Mouse (Mus musculus) MEL (cell line): ENCODE data around the gene Gm49387. TPM values are rescaled to one million over a fixed set of nuclear protein-coding genes. Genes with fewer than 3 reads are reported as not detected.

Source experiments
- DNase-seq: peaks from one replicate; pipeline ENCODE4 v3.0.0; 2011; ENCODE audit warnings: low read depth, low spot score
- H3K27ac ChIP-seq: 2 replicates; pipeline ENCODE4 v1.5.1; 2012; ENCODE audit warnings: low read depth, mild to moderate bottlenecking, control low read depth, low read length, moderate library complexity; ENCODE audit not compliant: control insufficient read depth
- H3K27me3 ChIP-seq, 2 experiments: fragments of 150-350 bp in 1 of 2; sonication (generic) in 1 of 2; 2 replicates each; pipeline ENCODE4 v1.6.1; 2012; ENCODE audit warnings: low read length in 2 of 2, mild to moderate bottlenecking in 2 of 2, improper control_type of control experiment in 1 of 2, moderate library complexity in 1 of 2; ENCODE audit not compliant: insufficient read depth in 2 of 2, control insufficient read depth in 1 of 2
- H3K36me3 ChIP-seq, 2 experiments: 2 replicates each; pipeline ENCODE4 v1.6.1; 2012 to 2014; ENCODE audit warnings: low read length in 2 of 2, improper control_type of control experiment in 1 of 2, inconsistent platforms in 1 of 2, mild to moderate bottlenecking in 1 of 2; ENCODE audit not compliant: insufficient read depth in 2 of 2, control insufficient read depth in 1 of 2
- H3K4me1 ChIP-seq, 2 experiments: fragments of 150-350 bp in 1 of 2; sonication (generic) in 1 of 2; 2 replicates each; pipeline ENCODE4 v1.6.1; 2012; ENCODE audit warnings: low read length in 2 of 2, improper control_type of control experiment in 1 of 2, mild to moderate bottlenecking in 1 of 2; ENCODE audit not compliant: insufficient read depth in 2 of 2, control insufficient read depth in 1 of 2
- H3K4me3 ChIP-seq, 2 experiments: fragments of 150-350 bp in 1 of 2; sonication (generic) in 1 of 2; 2 replicates each; pipeline ENCODE4 v1.5.1; 2012; ENCODE audit warnings: low read depth in 2 of 2, low read length in 2 of 2, mild to moderate bottlenecking in 2 of 2, moderate library complexity in 2 of 2, control low read depth in 1 of 2, improper control_type of control experiment in 1 of 2; ENCODE audit not compliant: control insufficient read depth in 1 of 2, insufficient read depth in 1 of 2
- H3K79me2 ChIP-seq: 2 replicates; pipeline ENCODE4 v1.6.1; 2012; ENCODE audit warnings: mild to moderate bottlenecking, low read length, moderate library complexity; ENCODE audit not compliant: control insufficient read depth, poor library complexity, insufficient read depth
- H3K9ac ChIP-seq: 2 replicates; pipeline ENCODE4 v1.6.1; 2012; ENCODE audit warnings: low read depth, mild to moderate bottlenecking, control low read depth, low read length, moderate library complexity; ENCODE audit not compliant: control insufficient read depth, poor library complexity, severe bottlenecking
- H3K9me3 ChIP-seq: fragments of 150-350 bp; sonication (generic); replicated peaks from 2 replicates; pipeline ENCODE4 v1.6.1; 2012; ENCODE audit warnings: mild to moderate bottlenecking, low read length, improper control_type of control experiment, moderate library complexity; ENCODE audit not compliant: insufficient read depth
- BHLHE40 ChIP-seq: IDR thresholded peaks from 2 replicates; pipeline ENCODE4 v1.6.1; 2012; ENCODE audit warnings: low read depth, mild to moderate bottlenecking, inconsistent platforms, low read length, improper control_type of control experiment, borderline replicate concordance
- EP300 ChIP-seq, 2 experiments: IDR thresholded peaks; 2 replicates each; pipeline ENCODE4 v1.6.1; 2011; ENCODE audit warnings: improper control_type of control experiment in 2 of 2, low read length in 2 of 2, low read depth in 1 of 2, mild to moderate bottlenecking in 1 of 2
- ETS1 ChIP-seq: IDR thresholded peaks from 2 replicates; pipeline ENCODE4 v1.6.1; 2012; ENCODE audit warnings: low read depth, mild to moderate bottlenecking, inconsistent platforms, low read length, improper control_type of control experiment, moderate library complexity
- GATA1 ChIP-seq: IDR thresholded peaks from 2 replicates; pipeline ENCODE4 v1.6.1; 2011; ENCODE audit warnings: low read depth, low read length, improper control_type of control experiment
- HCFC1 ChIP-seq: IDR thresholded peaks from 2 replicates; pipeline ENCODE4 v1.6.1; 2012; ENCODE audit warnings: low read depth, mild to moderate bottlenecking, inconsistent platforms, low read length, improper control_type of control experiment, moderate library complexity
- KAT2A ChIP-seq: conservative IDR thresholded peaks from 2 replicates; pipeline ENCODE4 v1.6.1; 2012; ENCODE audit warnings: low read depth, low read length, improper control_type of control experiment, inconsistent platforms
- MAFK ChIP-seq: IDR thresholded peaks from 2 replicates; pipeline ENCODE4 v1.6.1; 2011; ENCODE audit warnings: low read depth, mild to moderate bottlenecking, low read length, improper control_type of control experiment, borderline replicate concordance
- MAX ChIP-seq: IDR thresholded peaks from 2 replicates; pipeline ENCODE4 v1.6.1; 2011; ENCODE audit warnings: low read length, improper control_type of control experiment
- MAZ ChIP-seq: IDR thresholded peaks from 2 replicates; pipeline ENCODE4 v1.6.1; 2012; ENCODE audit warnings: low read depth, mild to moderate bottlenecking, inconsistent platforms, low read length, improper control_type of control experiment
- MEF2A ChIP-seq: IDR thresholded peaks from 2 replicates; pipeline ENCODE4 v1.6.1; 2014; ENCODE audit warnings: low read depth, mild to moderate bottlenecking, inconsistent platforms, low read length, improper control_type of control experiment; ENCODE audit not compliant: poor library complexity, insufficient replicate concordance, severe bottlenecking; ENCODE audit errors: extremely low read depth
- MXI1 ChIP-seq: IDR thresholded peaks from 2 replicates; pipeline ENCODE4 v1.6.1; 2011; ENCODE audit warnings: mild to moderate bottlenecking, low read depth, low read length, improper control_type of control experiment
- MYB ChIP-seq: IDR thresholded peaks from 2 replicates; pipeline ENCODE4 v1.6.1; 2011; ENCODE audit warnings: mild to moderate bottlenecking, low read depth, low read length, improper control_type of control experiment
- NELFE ChIP-seq: IDR thresholded peaks from 2 replicates; pipeline ENCODE4 v1.6.1; 2011; ENCODE audit warnings: low read depth, low read length, improper control_type of control experiment
- NRF1 ChIP-seq: IDR thresholded peaks from 2 replicates; pipeline ENCODE4 v1.6.1; 2014; ENCODE audit warnings: low read depth, mild to moderate bottlenecking, inconsistent platforms, low read length, improper control_type of control experiment, moderate library complexity; ENCODE audit not compliant: poor library complexity, insufficient read depth, severe bottlenecking
- POLR2AphosphoS5 ChIP-seq: IDR thresholded peaks from 2 replicates; pipeline ENCODE4 v1.6.1; 2012; ENCODE audit warnings: low read depth, borderline replicate concordance, mild to moderate bottlenecking, inconsistent platforms, low read length, moderate library complexity, mixed read lengths
- RCOR1 ChIP-seq: IDR thresholded peaks from 2 replicates; pipeline ENCODE4 v1.6.1; 2012; ENCODE audit warnings: low read depth, mild to moderate bottlenecking, inconsistent platforms, low read length, improper control_type of control experiment
- SIN3A ChIP-seq: IDR thresholded peaks from 2 replicates; pipeline ENCODE4 v1.6.1; 2012; ENCODE audit warnings: low read length, improper control_type of control experiment, inconsistent platforms
- TAL1 ChIP-seq: IDR thresholded peaks from 2 replicates; pipeline ENCODE4 v1.6.1; 2012; ENCODE audit warnings: mild to moderate bottlenecking, inconsistent platforms, low read length, moderate library complexity, mixed read lengths
- TCF12 ChIP-seq: IDR thresholded peaks from 2 replicates; pipeline ENCODE4 v1.6.1; 2014; ENCODE audit warnings: low read depth, mild to moderate bottlenecking, inconsistent platforms, low read length, improper control_type of control experiment, moderate library complexity
- ZC3H11A ChIP-seq: IDR thresholded peaks from 2 replicates; pipeline ENCODE4 v1.6.1; 2012; ENCODE audit warnings: low read depth, mild to moderate bottlenecking, inconsistent platforms, low read length, improper control_type of control experiment
- polyA plus RNA-seq, 2 experiments: library from polyadenylated mRNA; stranded (reverse) in 1 of 2; unstranded in 1 of 2; fragments of >175 nt in 1 of 2; fragments of >200 nt in 1 of 2; gene quantifications; 2 replicates each; pipeline versions ENCODE4 v1.2.1 to v1.2.4; 2012; ENCODE audit warnings: low replicate concordance in 2 of 2, low read depth in 1 of 2; ENCODE audit not compliant: insufficient read length in 2 of 2, insufficient read depth in 1 of 2, missing spikeins in 1 of 2
- total RNA-seq: library from RNA; depleted of rRNA; stranded (reverse); fragments of 300-350 nt; gene quantifications from 2 replicates; pipeline ENCODE4 v1.2.3, GENCODE M21; 2012

Gene Gm49387
- total and polyA plus RNA-seq, 3 experiments = 0.14 TPM; not detected in 2

- Histone ChIP-seq H3K79me2 (no peaks in the 10 kb centered on the region), H3K4me1 (peaks cover 3 to 20% of the 10 kb centered on the region in 2 experiments), H3K9ac (no peak overlapping the region), H3K27me3 (no peaks in the 10 kb centered on the region; a peak in 1 of 4 replicates), H3K36me3 (peaks cover 0 to 7% of the 10 kb centered on the region in 2 experiments; a peak in 2 of 4 replicates), H3K27ac (no peak overlapping the region), H3K4me3 (no peak overlapping the region), H3K9me3 (no peaks in the 10 kb centered on the region)
- TF ChIP-seq GATA1 = no peak
- no peak for TF ChIP-seq KAT2A
- TF ChIP-seq ZC3H11A = no peak
- no peak for TF ChIP-seq SIN3A
- TF ChIP-seq MAZ = no peak
- no peak for TF ChIP-seq RCOR1
- no peak for TF ChIP-seq POLR2AphosphoS5
- no peak for TF ChIP-seq MAX
- TF ChIP-seq MAFK = no peak
- no peak for TF ChIP-seq MEF2A
- no peak for TF ChIP-seq BHLHE40
- no peak for TF ChIP-seq HCFC1
- no peak for TF ChIP-seq MXI1
- TF ChIP-seq NELFE = no peak
- TF ChIP-seq NRF1 = no peak
- no peak for TF ChIP-seq TCF12
- DNase-seq = no peak
Observed at GRCm38 (mm10) chr14:31564452-31565179, 76.1 kb downstream of the Gm49387 start.

- H3K4me1 ChIP-seq = peaks cover 0 to 10% of the 10 kb centered on the region in 2 experiments; a peak in 2 of 4 replicates
- H3K9ac ChIP-seq = no peak overlapping the region
- no peaks in the 10 kb centered on the region for H3K79me2 ChIP-seq
- no peaks in the 10 kb centered on the region for H3K9me3 ChIP-seq
- H3K36me3 ChIP-seq = peaks cover 0 to 4% of the 10 kb centered on the region in 2 experiments; a peak in 2 of 4 replicates
- no peak overlapping the region for H3K4me3 ChIP-seq
- no peak overlapping the region for H3K27ac ChIP-seq
- no peaks in the 10 kb centered on the region; a peak in 2 of 4 replicates for H3K27me3 ChIP-seq
- DNase-seq = peak; percentile 74
- TF ChIP-seq GATA1 (peak; percentile 54), TCF12 (peak; percentile 89), POLR2AphosphoS5 (no peak), RCOR1 (peak; percentile 55; the same call in 1 of the 2 replicates), TAL1 (peak; percentile 69), EP300 (IDR thresholded peaks at IDR 0.05; ENCODE audit: low read depth in 1 of 2, low read length in 2 of 2) (peak; percentile 57 to 80), MYB (0 out of 2 replicates have a peak, but pooled peaks have one; percentile 17), ETS1 (0 out of 2 replicates have a peak, but pooled peaks have one; percentile 50), MEF2A (no peak)
- TF ChIP-seq, all 39 proteins: peak for 7
Observed at GRCm38 (mm10) chr14:31560886-31561285, 79.8 kb downstream of the Gm49387 start.
